Mouse (Mus musculus) stomach, postnatal 0 days (tissue): ENCODE results near the gene Ccdc103. TPM values are rescaled to one million over a fixed set of nuclear protein-coding genes. Genes with fewer than 3 reads are reported as not detected.

Source experiments
- ATAC-seq: fragments of 200-750 bp; cut with Nextera tagmentation; 2 replicates; pipeline ENCODE4 v1.8.0; 2017; ENCODE audit not compliant: low FRiP score, low TSS enrichment
- DNase-seq: peaks from one replicate; pipeline ENCODE4 v3.0.0-alpha.2; 2016; ENCODE audit warnings: low spot score
- H3K27ac ChIP-seq: fragments of 300-500 bp; sonication (generic); replicated peaks from 2 replicates; pipeline ENCODE4 v1.5.1; 2014; ENCODE audit warnings: mild to moderate bottlenecking, control low read depth
- H3K27me3 ChIP-seq: fragments of 300-500 bp; sonication (generic); 2 replicates; pipeline ENCODE4 v1.6.1; 2014; ENCODE audit warnings: low read length; ENCODE audit not compliant: control insufficient read depth, insufficient read depth
- H3K36me3 ChIP-seq: fragments of 300-500 bp; sonication (generic); 2 replicates; pipeline ENCODE4 v1.6.1; 2014; ENCODE audit warnings: low read length, mixed read lengths; ENCODE audit not compliant: control insufficient read depth, insufficient read depth
- H3K4me1 ChIP-seq: fragments of 300-500 bp; sonication (generic); replicated peaks from 2 replicates; pipeline ENCODE4 v1.6.1; 2014; ENCODE audit warnings: antibody characterized with exemption; ENCODE audit not compliant: control insufficient read depth, insufficient read depth
- H3K4me2 ChIP-seq: fragments of 300-500 bp; sonication (generic); replicated peaks from 2 replicates; pipeline ENCODE4 v1.6.1; 2014; ENCODE audit warnings: low read depth, mild to moderate bottlenecking, control low read depth, moderate library complexity
- H3K4me3 ChIP-seq: fragments of 300-500 bp; sonication (generic); 2 replicates; pipeline ENCODE4 v1.5.1; 2014; ENCODE audit warnings: low read depth, low read length, control low read depth
- H3K9ac ChIP-seq: fragments of 300-500 bp; sonication (generic); 2 replicates; pipeline ENCODE4 v1.6.1; 2014; ENCODE audit warnings: mild to moderate bottlenecking, low read length, control low read depth, mixed read lengths
- H3K9me3 ChIP-seq: fragments of 300-500 bp; sonication (generic); 2 replicates; pipeline ENCODE4 v1.6.1; 2016; ENCODE audit warnings: low read length; ENCODE audit not compliant: control insufficient read depth
- CTCF ChIP-seq: IDR thresholded peaks from 2 replicates; pipeline ENCODE4 v1.5.1; 2016; ENCODE audit warnings: antibody characterized with exemption, low read depth, mild to moderate bottlenecking, moderate library complexity
- EP300 ChIP-seq: optimal IDR thresholded peaks from 2 replicates; pipeline ENCODE3; 2016; ENCODE audit warnings: antibody characterized with exemption
- WGBS: fragments of 180-500 bp; shearing (Covaris S2); extraction: QIAGEN DNeasy Blood & Tissue Kit; methylation state at CpG from one replicate; pipeline ENCODE4 v1.1.7; 2014; 5-methylcytosine and 5-hydroxymethylcytosine counted together
- polyA plus RNA-seq: library from polyadenylated mRNA; unstranded; fragments of >200 nt; fragmentation: Nextera tagmentation; extraction: Ambion mirVana; gene quantifications from 2 replicates; pipeline ENCODE4 v1.2.1, GENCODE M21; 2015

Ccdc103 gene
- polyA plus RNA-seq, 1 experiment from 2014 or later = 0.56 TPM

GRCm38 (mm10) chr11:102895779-102896178, 14.8 kb downstream of the Ccdc103 start:
- Histone ChIP-seq H3K9me3 (no peaks in the 10 kb centered on the region), H3K27me3 (no peaks in the 10 kb centered on the region), H3K4me3 (no peak overlapping the region), H3K4me1 (no peaks in the 10 kb centered on the region), H3K4me2 (no peak overlapping the region), H3K9ac (no peak overlapping the region), H3K27ac (no peak overlapping the region), H3K36me3 (no peaks in the 10 kb centered on the region)
- DNase-seq = no peak
- 53% methylated on average over 9 of the region's 9 CpGs for WGBS
- no peak for ATAC-seq
- no peak for TF ChIP-seq CTCF
- no peak for TF ChIP-seq EP300

GRCm38 (mm10) chr11:102896641-102897040, 15.6 kb downstream of the Ccdc103 start:
- no peak overlapping the region for H3K27ac ChIP-seq
- H3K4me3 ChIP-seq = no peak overlapping the region
- WGBS = 82% methylated on average over 20 of the region's 20 CpGs
- no peak overlapping the region for H3K4me2 ChIP-seq
- no peaks in the 10 kb centered on the region for H3K9me3 ChIP-seq
- no peaks in the 10 kb centered on the region for H3K4me1 ChIP-seq
- no peak for DNase-seq
- no peak for ATAC-seq
- no peaks in the 10 kb centered on the region for H3K36me3 ChIP-seq
- H3K9ac ChIP-seq = no peak overlapping the region
- no peaks in the 10 kb centered on the region for H3K27me3 ChIP-seq
- TF ChIP-seq EP300 (no peak), CTCF (no peak)

GRCm38 (mm10) chr11:102898408-102898807, 17.4 kb downstream of the Ccdc103 start:
- no peak overlapping the region for H3K4me2 ChIP-seq
- ATAC-seq = no peak

GRCm38 (mm10) chr11:102900763-102901162, 19.8 kb downstream of the Ccdc103 start, which contains the start of gene Gfap:
TSS of gene Gfap (minus strand) at chr11:102900912.
- ATAC-seq = peak; percentile 79
- no peak within 1 kb of the TSS for H3K27ac ChIP-seq
- peak; percentile 87 for DNase-seq
- H3K27me3 ChIP-seq = no peaks in the 10 kb centered on the region
- H3K4me2 ChIP-seq = no peak within 1 kb of the TSS
- H3K9ac ChIP-seq = 0 out of 2 replicates have a peak within 1 kb of the TSS, but pooled peaks have one; percentile 13
- no peak within 1 kb of the TSS for H3K4me3 ChIP-seq
- H3K36me3 ChIP-seq = no peaks in the 10 kb centered on the region
- no peaks in the 10 kb centered on the region for H3K4me1 ChIP-seq
- TF ChIP-seq CTCF = peak; percentile 99
- no peak for TF ChIP-seq EP300
- H3K9me3 ChIP-seq = no peaks in the 10 kb centered on the region
- whole genome bisulfite sequencing = 11% methylated on average over 7 of the region's 7 CpGs

More at GRCm38 (mm10) chr11:102898408-102898807, 17.4 kb downstream of the Ccdc103 start:
- Histone ChIP-seq H3K4me1 (no peaks in the 10 kb centered on the region), H3K4me3 (no peak overlapping the region), H3K9me3 (no peaks in the 10 kb centered on the region), H3K36me3 (no peaks in the 10 kb centered on the region), H3K27me3 (no peaks in the 10 kb centered on the region), H3K9ac (no peak overlapping the region), H3K27ac (no peak overlapping the region)
- DNase-seq = no peak
- 76% methylated on average over 9 of the region's 9 CpGs for WGBS
- TF ChIP-seq CTCF (no peak), EP300 (no peak)

- H3K4me3 ChIP-seq = no peak overlapping the region
- H3K27me3 ChIP-seq = no peaks in the 10 kb centered on the region
- H3K27ac ChIP-seq = no peak overlapping the region
- no peak overlapping the region for H3K9ac ChIP-seq
- TF ChIP-seq EP300 (no peak), CTCF (no peak)
- no peak overlapping the region for H3K4me2 ChIP-seq
- 55% methylated on average over 4 of the region's 4 CpGs for WGBS
- H3K36me3 ChIP-seq = no peaks in the 10 kb centered on the region
- H3K9me3 ChIP-seq = no peaks in the 10 kb centered on the region
- no peaks in the 10 kb centered on the region for H3K4me1 ChIP-seq
- ATAC-seq (no peak), DNase-seq (no peak)
Observed at GRCm38 (mm10) chr11:102901199-102901598, 20.2 kb downstream of the Ccdc103 start.

- no peak overlapping the region for H3K9ac ChIP-seq
- H3K4me3 ChIP-seq = no peak overlapping the region
- H3K9me3 ChIP-seq = no peaks in the 10 kb centered on the region
- H3K4me1 ChIP-seq = no peaks in the 10 kb centered on the region
- 82% methylated on average over 5 of the region's 5 CpGs for WGBS
- no peak for DNase-seq
- H3K4me2 ChIP-seq = no peak overlapping the region
- H3K27me3 ChIP-seq = no peaks in the 10 kb centered on the region
- 0 out of 2 replicates have a peak, but pooled peaks cover 3% of the 10 kb centered on the region for H3K36me3 ChIP-seq
- no peak overlapping the region for H3K27ac ChIP-seq
- no peak for ATAC-seq
- no peak for TF ChIP-seq EP300
- no peak for TF ChIP-seq CTCF
Observed at GRCm38 (mm10) chr11:102902107-102902506, 21.1 kb downstream of the Ccdc103 start.
